ENCODE assay signal across 11 mouse cellular contexts in the genomic region with DNA sequence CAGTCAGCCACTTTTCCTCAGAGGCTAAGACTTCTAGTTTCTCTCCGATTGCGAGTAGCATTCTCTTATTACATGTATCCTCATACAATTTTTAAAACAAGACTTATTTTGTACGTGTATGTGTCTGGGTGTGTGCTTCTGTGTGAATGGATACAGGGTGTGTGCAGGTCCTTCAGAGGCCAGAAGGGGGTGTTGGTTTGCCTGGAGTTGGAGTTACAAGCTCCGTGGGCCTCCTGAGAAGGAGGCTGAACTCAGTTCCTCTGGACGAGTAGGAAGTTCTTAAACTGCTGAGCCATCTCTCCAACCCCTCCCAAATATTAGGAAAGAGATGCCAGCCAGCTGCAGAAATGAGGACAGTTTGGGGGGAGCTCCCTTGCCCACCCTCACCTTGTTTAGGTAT. TPM values are rescaled to one million over a fixed set of nuclear protein-coding genes. Genes with fewer than 3 reads are reported as not detected.
A peak's percentile ranks its signal among the peaks of the same experiment; 100 is the strongest.
DNase-seq lines count a peak whose midpoint lies in the region; ATAC-seq lines count a peak whose summit lies in the region.
"Had no signal": no experiment of that assay in that cellular context is flagged by ENCODE, and none has a peak within 500 bp of the region (broad histone marks: within the 10 kb centered on the region; RNA-seq: fewer than 3 reads in every experiment).

No protein-coding gene starts in this region.

- WGBS in hindbrain, embryonic 15.5 days: 76% methylated on average over 5 of the region's 5 CpGs
- 77% methylated on average over 5 of the region's 5 CpGs for WGBS in hindbrain, embryonic 12.5 days
- WGBS in neural tube, embryonic 12.5 days: 83% methylated on average over 5 of the region's 5 CpGs
- WGBS in neural tube, embryonic 15.5 days: 65% methylated on average over 5 of the region's 5 CpGs

- H3K27ac ChIP-seq in hindbrain, embryonic 15.5 days (replicated peaks): no peak overlapping the region
- no peak overlapping the region for H3K27ac ChIP-seq in hindbrain, embryonic 12.5 days
- no peak overlapping the region for H3K27ac ChIP-seq in neural tube, embryonic 12.5 days
- H3K27ac ChIP-seq in neural tube, embryonic 15.5 days (replicated peaks): no peak overlapping the region
- H3K27ac ChIP-seq: heart, embryonic 15.5 days; lung, embryonic 15.5 days had no signal

- H3K9ac ChIP-seq in hindbrain, embryonic 15.5 days: no peak overlapping the region
- no peak overlapping the region for H3K9ac ChIP-seq in hindbrain, embryonic 12.5 days
- no peak overlapping the region for H3K9ac ChIP-seq in neural tube, embryonic 12.5 days
- H3K9ac ChIP-seq in neural tube, embryonic 15.5 days (replicated peaks): no peak overlapping the region
- H3K9ac ChIP-seq: heart, embryonic 15.5 days; lung, embryonic 15.5 days had no signal

- DNase-seq in cerebellum, postnatal 10 days: peak; percentile 53 to 58
- DNase-seq in splenic B cell, adult 2 months (ENCODE audit: low read depth, low spot score): peak; percentile 60
- DNase-seq in urinary bladder, postnatal 25 days (ENCODE audit: low spot score): no peak
- DNase-seq in frontal cortex, postnatal 10 days (ENCODE audit: low spot score in 2 of 2): no peak

- no peak for ATAC-seq in hindbrain, embryonic 15.5 days (ENCODE audit: low FRiP score, low read depth)
- no peak for ATAC-seq in hindbrain, embryonic 12.5 days (ENCODE audit: low FRiP score)
- no peak for ATAC-seq in neural tube, embryonic 12.5 days (ENCODE audit: low FRiP score, low read depth)
- ATAC-seq in neural tube, embryonic 15.5 days (ENCODE audit: low FRiP score): no peak

- peaks cover 30% of the 10 kb centered on the region for H3K4me1 ChIP-seq in hindbrain, embryonic 15.5 days (replicated peaks)
- H3K4me1 ChIP-seq in hindbrain, embryonic 12.5 days: peaks cover 17% of the 10 kb centered on the region
- H3K4me1 ChIP-seq in neural tube, embryonic 12.5 days: peaks cover 12% of the 10 kb centered on the region; the same call in 1 of the 2 replicates
- peaks cover 33% of the 10 kb centered on the region for H3K4me1 ChIP-seq in neural tube, embryonic 15.5 days

- H3K4me3 ChIP-seq in hindbrain, embryonic 15.5 days: no peak overlapping the region
- no peak overlapping the region for H3K4me3 ChIP-seq in hindbrain, embryonic 12.5 days
- H3K4me3 ChIP-seq in neural tube, embryonic 12.5 days: no peak overlapping the region
- no peak overlapping the region for H3K4me3 ChIP-seq in neural tube, embryonic 15.5 days (replicated peaks)
- H3K4me3 ChIP-seq: erythroblast, embryonic 14.5 days; lung, embryonic 15.5 days had no signal

- H3K27me3 ChIP-seq in hindbrain, embryonic 15.5 days: no peaks in the 10 kb centered on the region
- H3K27me3 ChIP-seq in hindbrain, embryonic 12.5 days: no peaks in the 10 kb centered on the region
- no peaks in the 10 kb centered on the region for H3K27me3 ChIP-seq in neural tube, embryonic 12.5 days (replicated peaks)
- H3K27me3 ChIP-seq in neural tube, embryonic 15.5 days (replicated peaks): no peaks in the 10 kb centered on the region
- no peaks in the 10 kb centered on the region for H3K27me3 ChIP-seq in splenic B cell, adult 2 months (ENCODE audit: control insufficient read depth, insufficient read depth, low read length, poor library complexity, severe bottlenecking)
- H3K27me3 ChIP-seq: heart, embryonic 15.5 days; lung, embryonic 15.5 days had no signal

- no peaks in the 10 kb centered on the region for H3K9me3 ChIP-seq in hindbrain, embryonic 15.5 days
- H3K9me3 ChIP-seq in hindbrain, embryonic 12.5 days (replicated peaks): no peaks in the 10 kb centered on the region
- no peaks in the 10 kb centered on the region for H3K9me3 ChIP-seq in neural tube, embryonic 12.5 days
- H3K9me3 ChIP-seq in neural tube, embryonic 15.5 days (replicated peaks): no peaks in the 10 kb centered on the region
- H3K9me3 ChIP-seq: heart, embryonic 15.5 days; lung, embryonic 15.5 days had no signal

- peak overlapping the region; percentile 90; the same call in 1 of the 2 replicates for H3K4me2 ChIP-seq in hindbrain, embryonic 15.5 days
- H3K4me2 ChIP-seq in hindbrain, embryonic 12.5 days (replicated peaks): no peak overlapping the region
- H3K4me2 ChIP-seq in neural tube, embryonic 12.5 days (replicated peaks): peak overlapping the region; percentile 9; the same call in 1 of the 2 replicates
- no peak overlapping the region for H3K4me2 ChIP-seq in neural tube, embryonic 15.5 days

- H3K36me3 ChIP-seq in hindbrain, embryonic 15.5 days: no peaks in the 10 kb centered on the region
- no peaks in the 10 kb centered on the region for H3K36me3 ChIP-seq in hindbrain, embryonic 12.5 days
- H3K36me3 ChIP-seq in neural tube, embryonic 12.5 days: no peaks in the 10 kb centered on the region
- H3K36me3 ChIP-seq in neural tube, embryonic 15.5 days: no peaks in the 10 kb centered on the region
- no peaks in the 10 kb centered on the region; the same call in 1 of the 2 replicates for H3K36me3 ChIP-seq in splenic B cell, adult 2 months (ENCODE audit: control insufficient read depth, insufficient read depth, low read length, poor library complexity, severe bottlenecking)
- H3K36me3 ChIP-seq: heart, embryonic 15.5 days; lung, embryonic 15.5 days had no signal

RNA-seq across cellular contexts. Expression of a gene that starts 2.8 kb away (rescaled TPM):
- polyA plus RNA-seq in hindbrain, embryonic 15.5 days (2015; fragmentation: Nextera tagmentation; extraction: Ambion mirVana): 18.3 TPM in 2 replicates
- 14.7 and 17.3 TPM in 2 replicates for polyA plus RNA-seq in hindbrain, embryonic 12.5 days (2016; fragmentation: Nextera tagmentation; extraction: Ambion mirVana)
- 17.1 and 20.2 TPM in 2 replicates for polyA plus RNA-seq in neural tube, embryonic 12.5 days (2016; fragmentation: Nextera tagmentation; extraction: Ambion mirVana)
- polyA plus RNA-seq in neural tube, embryonic 15.5 days (2015; fragmentation: Nextera tagmentation; extraction: Ambion mirVana): 17.8 and 22.5 TPM in 2 replicates

RNA-seq across cellular contexts. Expression of a gene that starts 7.0 kb away (rescaled TPM):
- 53.3 and 53.8 TPM in 2 replicates for polyA plus RNA-seq in hindbrain, embryonic 15.5 days (2015; fragmentation: Nextera tagmentation; extraction: Ambion mirVana)
- polyA plus RNA-seq in hindbrain, embryonic 12.5 days (2016; fragmentation: Nextera tagmentation; extraction: Ambion mirVana): 78.4 and 80.1 TPM in 2 replicates
- 82.4 and 87.2 TPM in 2 replicates for polyA plus RNA-seq in neural tube, embryonic 12.5 days (2016; fragmentation: Nextera tagmentation; extraction: Ambion mirVana)
- 48.9 and 53.3 TPM in 2 replicates for polyA plus RNA-seq in neural tube, embryonic 15.5 days (2015; fragmentation: Nextera tagmentation; extraction: Ambion mirVana)

Comparison
In these comparisons a context has a peak if more than half of its experiments do, and no peak if none do; other contexts are left out.
1. H3K4me2 ChIP-seq: peak in hindbrain, embryonic 15.5 days (single experiment) and neural tube, embryonic 12.5 days (single experiment); none in hindbrain, embryonic 12.5 days (single experiment) and neural tube, embryonic 15.5 days (single experiment).
2. DNase-seq: peak in cerebellum, postnatal 10 days (2 of 2) and splenic B cell, adult 2 months (single experiment); none in urinary bladder, postnatal 25 days (single experiment) and frontal cortex, postnatal 10 days (0 of 2).